Mouse (Mus musculus) CD8-positive naive resting alpha-beta T cell, adult 2 months (primary cell): ENCODE data around the gene Lrrfip1.
A peak's percentile ranks its signal among the peaks of the same experiment; 100 is the strongest.

Experiments used
- DNase-seq, 2 experiments: peaks; one replicate each; pipeline ENCODE4 v3.0.0; 2022; ENCODE audit warnings: low read depth in 2 of 2, low spot score in 2 of 2

Gene Lrrfip1

GRCm38 (mm10) chr1:90998891-90999611 lies 514 bp downstream of the Lrrfip1 start:
- DNase-seq = no peak

DNA sequence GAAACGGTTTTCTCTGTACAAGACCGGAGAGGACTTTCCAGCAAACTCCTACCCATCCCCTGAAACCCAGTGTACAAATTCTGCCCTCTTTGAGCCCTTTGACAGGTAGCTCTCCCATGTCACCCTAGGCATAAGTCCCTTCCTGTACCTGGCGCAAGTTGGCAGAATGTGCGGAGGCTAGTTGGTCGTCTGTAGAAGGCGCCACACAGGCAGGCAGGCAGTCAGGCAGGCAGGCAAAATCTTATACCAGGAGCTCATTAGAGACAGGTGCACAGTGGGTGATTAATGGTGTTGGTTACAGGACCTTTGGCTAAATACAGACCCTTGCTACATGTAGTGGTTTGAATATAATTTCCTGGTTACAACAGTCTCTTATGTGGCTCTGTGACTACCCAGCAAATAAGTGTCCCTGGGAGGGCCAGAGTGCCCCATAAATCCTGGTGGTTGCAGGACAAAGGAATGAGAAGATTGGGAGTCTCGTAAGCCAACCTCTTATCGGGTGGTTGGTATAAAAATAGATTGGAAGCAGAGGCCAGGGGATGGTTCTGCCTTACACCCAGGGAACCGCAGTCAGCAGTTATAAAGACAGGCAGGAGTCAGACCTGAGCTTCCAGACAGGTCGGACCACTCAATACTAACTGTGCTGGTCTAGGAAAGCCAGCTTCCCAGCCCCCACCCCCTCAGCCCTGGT lies 1.5 kb downstream of the Lrrfip1 start:
- DNase-seq = no peak

DNA sequence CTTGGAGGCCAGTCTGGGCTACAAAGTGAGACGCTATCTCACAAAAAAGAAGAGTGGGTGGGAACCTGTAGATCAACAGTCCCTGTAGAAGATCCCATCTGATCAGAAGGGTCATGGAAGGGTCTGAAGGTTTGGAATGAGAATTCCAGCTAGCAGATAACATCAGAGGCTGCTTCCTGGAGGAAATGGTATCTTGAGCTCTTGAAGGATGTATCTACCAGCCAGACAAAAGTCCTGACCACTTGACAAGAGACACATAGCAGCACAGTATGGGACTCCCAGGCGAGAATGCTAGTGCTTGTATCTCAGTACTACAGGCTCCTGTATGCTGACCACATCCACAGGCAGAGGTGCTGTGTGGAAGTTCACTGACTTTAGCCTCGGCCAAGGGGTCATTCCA lies 2.6 kb downstream of the Lrrfip1 start:
- no peak for DNase-seq

DNA sequence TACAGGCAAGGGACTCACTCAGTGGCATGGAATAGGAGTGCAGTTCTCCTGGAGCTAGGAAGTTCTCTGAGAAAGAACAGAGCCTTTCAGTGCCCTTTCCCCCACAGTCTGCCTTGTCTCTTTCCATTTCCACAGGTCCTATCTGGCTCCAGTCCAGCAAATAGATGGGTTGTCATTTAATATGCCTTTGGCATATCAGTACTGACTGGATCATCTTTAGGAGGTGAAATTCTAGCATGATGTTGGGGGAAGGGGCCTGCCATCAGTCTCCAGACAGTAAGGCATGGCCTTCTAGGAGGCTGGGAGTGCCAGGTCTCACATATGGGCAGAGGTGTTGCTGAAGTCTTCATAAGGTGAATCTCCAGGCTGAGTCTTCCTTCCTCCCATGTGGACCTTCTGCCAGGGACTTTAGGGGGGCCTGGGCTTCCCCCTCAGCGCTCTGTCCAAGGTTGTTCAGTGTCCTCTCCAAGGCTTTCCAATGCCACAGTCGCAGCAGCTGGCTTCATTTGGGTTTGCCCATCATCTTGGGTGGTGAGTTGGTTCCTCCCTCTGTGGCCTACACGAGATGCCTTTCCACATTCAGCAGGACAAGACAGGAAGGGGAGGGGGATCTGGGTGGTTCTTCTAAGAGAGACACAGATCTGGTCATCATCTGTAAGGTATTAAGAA lies 3.5 kb downstream of the Lrrfip1 start:
- DNase-seq = no peak

DNA sequence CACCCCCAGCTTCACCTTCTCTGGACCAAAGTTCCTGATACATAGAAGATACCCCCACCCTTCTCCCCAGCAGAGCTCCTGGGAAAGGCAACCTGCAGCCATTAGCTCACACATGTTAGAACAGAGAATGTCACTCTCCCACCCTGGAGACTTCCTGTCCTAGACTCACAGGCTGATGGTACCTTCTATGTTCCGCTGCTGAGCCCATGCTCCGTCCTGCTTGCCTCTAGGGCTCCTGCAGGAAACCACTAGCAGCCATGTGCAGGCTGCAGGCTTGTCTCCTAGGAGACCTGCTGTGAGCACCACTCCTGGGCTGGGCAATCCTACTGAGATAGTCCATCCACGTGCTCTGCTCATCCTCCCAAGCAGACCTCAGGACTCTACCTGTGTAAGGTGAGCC lies 4.1 kb downstream of the Lrrfip1 start:
- DNase-seq = no peak

GRCm38 (mm10) chr1:91003522-91004253 lies 5.2 kb downstream of the Lrrfip1 start:
- DNase-seq = no peak

- no peak for DNase-seq
These were observed 7.5 kb downstream of the Lrrfip1 start for GRCm38 (mm10) chr1:91006037-91006436.

GRCm38 (mm10) chr1:91006708-91007107 lies 8.2 kb downstream of the Lrrfip1 start:
- DNase-seq = no peak

DNA sequence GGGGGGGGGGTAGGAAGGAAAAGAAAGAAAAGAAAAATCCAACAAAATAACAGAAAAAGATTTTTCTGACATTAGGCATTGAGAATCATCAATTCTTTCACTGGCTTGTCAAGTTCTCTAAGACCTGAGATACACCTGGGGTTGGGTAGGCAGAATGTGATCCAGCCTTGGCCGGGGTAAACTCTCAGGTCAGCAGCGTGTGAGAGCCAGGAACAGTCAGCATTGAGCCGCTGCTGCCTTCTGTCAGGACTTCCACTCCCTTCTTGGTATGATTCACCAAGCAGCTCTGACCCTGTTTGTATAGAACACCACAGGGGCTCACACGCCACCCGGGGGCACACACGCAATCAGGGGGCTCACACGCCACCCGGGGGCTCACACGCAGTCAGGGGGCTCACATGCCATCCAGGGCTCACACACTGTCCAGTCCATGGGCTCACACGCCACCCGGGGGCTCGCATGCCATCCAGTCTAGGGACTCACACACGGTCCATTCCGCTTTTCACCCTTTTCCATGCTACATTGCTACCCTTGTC lies 9.7 kb downstream of the Lrrfip1 start:
- DNase-seq = no peak

DNA sequence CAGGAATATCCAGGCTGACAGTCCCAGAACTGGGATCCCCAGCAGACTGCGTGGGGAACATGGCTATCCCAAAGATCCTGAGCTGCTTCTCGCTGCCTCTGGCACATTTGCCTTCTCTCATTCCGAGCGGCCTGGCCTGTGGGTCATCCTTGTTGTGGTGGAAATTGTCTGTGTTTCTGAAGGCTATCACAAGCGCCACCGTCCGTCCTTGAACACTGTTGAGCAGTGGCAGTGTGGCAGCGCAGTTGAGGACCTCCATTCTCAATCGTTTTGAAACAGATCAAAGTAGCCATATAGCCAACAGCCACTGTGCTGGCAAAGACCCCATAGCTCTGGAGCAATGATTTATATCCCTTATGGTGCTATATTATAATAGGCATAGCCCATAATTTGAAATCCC lies 10.2 kb downstream of the Lrrfip1 start:
- DNase-seq = no peak

DNA sequence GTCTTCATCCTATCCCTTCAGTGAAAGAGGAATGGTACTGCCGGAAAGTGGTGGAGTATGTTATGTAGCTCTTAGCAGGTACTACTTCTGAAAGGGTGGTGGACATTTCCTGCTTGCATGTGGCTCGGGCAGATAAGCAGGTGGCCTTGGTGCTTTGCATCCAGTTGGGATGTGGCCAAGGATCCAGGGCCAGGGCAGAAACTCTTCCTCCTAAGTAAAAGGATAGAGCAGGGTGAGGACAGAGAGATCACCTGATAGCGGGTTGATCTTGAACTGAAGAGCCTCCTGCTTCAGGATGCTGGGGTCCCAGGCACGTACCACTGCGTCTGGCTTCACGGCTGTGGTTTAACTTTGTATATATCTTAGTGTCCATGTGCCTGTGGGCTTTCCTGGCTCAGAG lies 10.7 kb downstream of the Lrrfip1 start:
- no peak for DNase-seq

- DNase-seq = no peak
These were observed 11.7 kb downstream of the Lrrfip1 start for GRCm38 (mm10) chr1:91010216-91010615.

DNA sequence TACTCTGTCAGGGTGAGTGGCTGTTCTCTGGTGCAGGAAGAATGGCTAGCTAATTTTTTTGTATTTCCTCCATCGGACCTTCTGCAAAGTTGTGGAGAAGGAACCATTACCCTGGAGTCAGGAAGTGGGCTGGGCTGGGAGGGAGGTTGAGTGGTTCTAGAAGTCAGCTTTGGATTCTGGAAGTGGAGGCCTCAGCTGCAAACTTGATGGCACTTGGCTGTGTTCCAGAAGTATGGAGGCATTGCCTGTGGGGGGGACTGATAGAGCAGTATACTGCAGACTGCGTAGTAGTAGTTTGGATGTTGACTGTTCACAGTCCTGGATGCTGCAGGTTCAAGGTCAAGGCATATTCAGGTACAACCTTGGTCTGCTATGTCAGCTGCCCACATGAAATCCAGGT lies 12.2 kb downstream of the Lrrfip1 start:
- no peak for DNase-seq

DNA sequence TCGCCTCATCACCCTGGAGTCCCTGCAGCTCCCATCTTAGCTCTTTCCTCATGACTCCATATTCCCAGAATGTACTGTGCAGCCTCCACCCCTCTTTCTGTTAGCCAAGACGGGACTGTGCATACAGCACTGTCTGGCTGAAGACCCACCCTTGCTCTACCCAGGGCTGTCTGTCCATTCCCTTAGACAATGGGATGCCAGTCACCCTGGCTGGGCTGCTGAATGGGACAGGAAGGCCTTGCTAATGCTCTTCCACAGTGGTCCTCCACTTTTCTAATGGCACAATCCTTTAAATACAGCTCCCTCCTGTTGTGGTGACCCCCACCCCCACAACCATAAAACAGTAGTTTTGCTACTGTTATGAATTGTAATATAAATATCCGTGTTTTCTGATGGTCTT lies 12.8 kb downstream of the Lrrfip1 start:
- no peak for DNase-seq

DNA sequence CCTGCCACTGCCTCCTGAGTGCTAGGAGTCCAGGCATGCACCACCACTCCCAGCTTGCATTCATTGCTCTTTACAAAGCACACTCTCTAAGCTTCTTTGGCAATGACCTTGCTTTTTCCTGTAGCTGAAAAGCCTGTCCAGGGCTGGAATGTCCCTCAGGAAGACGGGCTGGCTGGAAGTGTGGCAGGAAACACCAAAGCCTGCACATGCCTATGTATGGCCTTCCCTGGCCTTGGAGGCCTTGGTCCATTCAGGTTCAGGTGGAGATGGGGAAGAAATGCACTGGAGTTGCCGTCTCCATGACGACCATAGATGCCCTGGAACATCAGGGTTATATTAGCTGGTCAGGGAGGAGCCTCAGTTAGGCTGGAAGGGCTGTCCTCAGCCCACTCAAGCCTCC lies 15.3 kb downstream of the Lrrfip1 start:
- no peak for DNase-seq

DNA sequence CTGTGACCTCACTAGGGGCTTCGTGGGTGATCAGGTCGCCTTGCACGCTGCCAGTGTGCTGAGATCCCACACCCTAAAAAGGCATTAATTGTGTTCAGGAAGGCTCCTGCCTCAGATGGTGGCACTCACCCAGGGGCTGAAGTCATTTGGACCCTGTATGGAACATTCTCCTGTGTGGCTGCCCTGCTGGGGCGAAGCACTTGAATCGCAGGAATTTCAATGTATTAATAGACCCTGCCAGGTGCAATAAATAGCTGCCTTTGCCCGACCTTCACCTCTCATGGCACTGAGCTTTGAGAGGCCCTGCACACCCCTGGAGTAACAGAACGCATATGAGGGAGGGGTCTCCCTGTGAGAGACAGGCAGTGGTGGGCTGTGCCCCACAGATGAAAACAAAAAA lies 17.0 kb downstream of the Lrrfip1 start:
- no peak for DNase-seq

- no peak for DNase-seq
These were observed 18.7 kb downstream of the Lrrfip1 start for GRCm38 (mm10) chr1:91017111-91017758.

GRCm38 (mm10) chr1:91019346-91019745 lies 20.8 kb downstream of the Lrrfip1 start:
- no peak for DNase-seq

DNA sequence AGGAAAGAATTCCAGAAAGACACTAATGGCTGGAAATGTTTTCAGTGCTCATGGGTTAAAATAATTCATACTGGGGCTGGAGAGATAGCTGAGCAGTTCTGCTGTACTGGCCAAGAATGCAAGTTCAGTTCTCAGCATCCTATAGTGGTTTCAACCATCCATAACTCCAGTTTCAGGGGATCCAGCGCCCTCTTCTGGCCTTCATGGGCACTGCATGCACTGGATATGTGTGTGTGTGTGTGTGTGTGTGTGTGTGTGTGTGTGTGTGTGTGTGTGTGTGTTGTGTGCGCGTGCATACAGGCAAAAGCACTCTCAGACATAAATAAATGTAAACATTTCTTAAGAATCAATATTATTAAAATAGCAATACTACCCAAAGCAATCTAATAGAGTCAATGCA lies 22.8 kb downstream of the Lrrfip1 start:
- peak; percentile 32 to 41 for DNase-seq

- DNase-seq = no peak
These were observed 23.8 kb downstream of the Lrrfip1 start for GRCm38 (mm10) chr1:91022157-91022895.
